Mouse (Mus musculus) embryonic facial prominence, embryonic 10.5 days (tissue): ENCODE measurements around the gene Fam229a. TPM values are rescaled to one million over a fixed set of nuclear protein-coding genes. Genes with fewer than 3 reads are reported as not detected.
"Not testable (repeated sequence)": the region's sequence is repeated elsewhere in the genome, so short reads cannot be mapped to it uniquely, and the experiment has no call there.

Experiments
- DNase-seq: peaks from one replicate; pipeline ENCODE4 v3.0.0-alpha.2; 2017; ENCODE audit warnings: low spot score
- H3K27ac ChIP-seq: fragments of 300-500 bp; sonication (generic); replicated peaks from 2 replicates; pipeline ENCODE4 v1.5.1; 2016; ENCODE audit warnings: mild to moderate bottlenecking
- H3K27me3 ChIP-seq: fragments of 300-500 bp; sonication (generic); replicated peaks from 2 replicates; pipeline ENCODE4 v1.6.1; 2016; ENCODE audit warnings: low read depth, mild to moderate bottlenecking; ENCODE audit not compliant: poor library complexity, severe bottlenecking
- H3K36me3 ChIP-seq: fragments of 300-500 bp; sonication (generic); replicated peaks from 2 replicates; pipeline ENCODE4 v1.6.1; 2016; ENCODE audit warnings: mild to moderate bottlenecking, moderate library complexity
- H3K4me1 ChIP-seq: fragments of 300-500 bp; sonication (generic); 2 replicates; pipeline ENCODE4 v1.6.1; 2016
- H3K4me3 ChIP-seq: fragments of 300-500 bp; sonication (generic); 2 replicates; pipeline ENCODE4 v1.5.1; 2016; ENCODE audit warnings: mild to moderate bottlenecking, moderate library complexity
- H3K9me3 ChIP-seq: fragments of 300-500 bp; sonication (generic); 2 replicates; pipeline ENCODE4 v1.6.1; 2016; ENCODE audit warnings: mild to moderate bottlenecking
- WGBS: fragments of 180-500 bp; shearing (Covaris S2); methylation state at CpG from one replicate; pipeline ENCODE4 v1.1.7; 2016; 5-methylcytosine and 5-hydroxymethylcytosine counted together
- polyA plus RNA-seq: library from polyadenylated mRNA; unstranded; fragments of >200 nt; fragmentation: Nextera tagmentation; extraction: Ambion mirVana; gene quantifications from 2 replicates; pipeline ENCODE4 v1.2.1, GENCODE M21; 2016

Gene Fam229a
- polyA plus RNA-seq: not detected in 2 replicates

DNA sequence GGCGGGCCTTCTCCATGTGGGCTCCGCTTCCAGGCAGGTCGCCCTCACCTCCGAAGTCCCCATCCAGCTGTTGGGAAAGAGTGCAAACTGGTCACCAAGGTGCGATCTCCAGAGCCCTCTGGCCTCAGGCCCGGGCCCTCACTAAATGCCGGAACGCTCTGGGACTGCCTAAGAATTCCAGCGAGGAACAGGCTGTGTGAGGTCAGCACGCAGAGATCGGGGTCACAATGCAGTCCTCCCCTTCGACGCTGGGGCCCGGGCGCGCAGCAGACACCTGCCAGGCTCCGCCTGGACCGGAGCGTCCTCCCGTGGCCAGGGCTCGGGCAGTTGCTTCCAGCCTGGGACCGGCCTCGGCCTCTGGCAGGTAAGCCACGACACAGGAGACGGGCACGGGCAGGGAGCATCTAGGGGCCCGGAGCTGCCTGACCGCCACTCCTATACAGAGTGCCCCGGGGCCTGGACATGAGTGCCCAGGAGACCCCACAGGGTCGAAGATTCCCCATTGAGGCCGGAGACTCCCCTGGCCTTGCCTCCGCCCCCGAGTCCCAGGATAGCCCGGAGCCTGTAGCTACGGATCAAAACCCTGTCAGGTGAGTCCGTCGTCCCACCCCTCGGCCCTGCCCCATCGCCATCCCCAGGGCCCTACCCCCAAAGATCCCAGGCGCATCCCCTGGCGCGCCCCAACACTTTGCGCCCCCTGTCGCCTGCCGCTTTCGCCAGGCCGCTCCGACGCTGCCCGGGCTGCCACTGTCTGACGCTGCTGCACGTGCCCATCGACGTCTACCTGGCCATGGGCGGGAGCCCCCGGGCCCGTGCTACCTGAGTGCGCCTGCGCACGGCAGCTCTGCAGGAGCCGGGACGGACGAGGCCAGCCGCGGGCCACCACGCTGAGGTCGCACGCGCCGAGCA lies at the start of gene Fam229a, which contains the start of gene Tssk3:
Gene Fam229a, plus strand, starts transcription at position 219 of the 909 bp plus-strand sequence.
Gene Tssk3, minus strand, starts transcription at position 51 of the 909 bp plus-strand sequence.
- H3K27ac ChIP-seq: 0 out of 2 replicates have a peak within 1 kb of the TSS, but pooled peaks have one; percentile 11
- H3K36me3 ChIP-seq: peaks cover 35% of the 10 kb centered on the region
- H3K27me3 ChIP-seq: peaks cover 41% of the 10 kb centered on the region
- WGBS: 3% methylated on average over 70 of the region's 70 CpGs
- H3K9me3 ChIP-seq: no peaks in the 10 kb centered on the region
- DNase-seq: peak; percentile 67
- H3K4me1 ChIP-seq: peaks cover 28% of the 10 kb centered on the region
- H3K4me3 ChIP-seq: peak within 1 kb of the TSS; percentile 51

- no peaks in the 10 kb centered on the region for H3K36me3 ChIP-seq
- 81% methylated on average over 8 of the region's 8 CpGs for WGBS
- no peak overlapping the region for H3K27ac ChIP-seq
- no peaks in the 10 kb centered on the region for H3K9me3 ChIP-seq
- peaks cover 9% of the 10 kb centered on the region for H3K27me3 ChIP-seq
- no peak overlapping the region for H3K4me3 ChIP-seq
- no peak for DNase-seq
- peaks cover 5% of the 10 kb centered on the region; the same call in 1 of the 2 replicates for H3K4me1 ChIP-seq
These were observed 43.6 kb upstream of the Fam229a start for GRCm38 (mm10) chr4:129447360-129447759.

DNA sequence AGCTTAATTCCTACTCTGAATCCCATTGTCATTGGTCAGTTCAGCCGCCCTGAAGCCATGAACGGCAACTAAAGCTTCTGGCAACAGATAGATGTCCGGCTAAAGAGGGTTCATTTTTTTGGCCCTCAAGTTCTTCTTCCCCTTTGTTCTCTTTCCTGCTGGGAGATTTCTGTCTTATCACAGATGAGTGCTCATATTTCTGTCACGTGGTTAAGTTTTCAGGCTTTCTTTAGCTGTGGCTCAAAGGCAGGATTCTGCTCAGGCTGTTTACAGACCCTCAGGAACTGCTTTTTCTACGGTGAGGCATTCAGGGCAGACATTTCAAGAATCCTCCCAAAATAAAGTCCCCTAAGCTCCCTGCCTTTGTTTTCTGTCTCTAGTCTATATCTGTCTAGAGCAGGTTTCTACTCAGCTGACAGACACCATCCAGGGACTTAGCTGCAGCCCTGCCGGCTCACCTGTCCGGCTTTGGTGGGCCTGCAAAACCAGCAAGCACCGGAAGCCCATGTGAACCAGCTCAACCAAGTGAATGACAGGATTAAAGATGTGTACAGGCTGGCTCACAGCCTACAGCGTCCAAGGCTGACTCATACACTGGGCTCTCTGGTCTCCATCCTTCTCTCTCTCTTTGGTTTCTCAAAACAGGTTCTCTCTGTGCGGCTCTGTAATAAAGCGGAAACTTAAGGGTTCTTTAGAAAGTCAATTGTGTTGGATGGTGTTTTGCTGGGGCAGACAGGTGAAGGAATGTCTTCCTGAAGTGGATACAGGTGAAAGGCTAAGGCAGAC lies 43.0 kb upstream of the Fam229a start:
- no peaks in the 10 kb centered on the region for H3K36me3 ChIP-seq
- H3K27me3 ChIP-seq: peaks cover 3% of the 10 kb centered on the region
- H3K27ac ChIP-seq: no peak overlapping the region
- WGBS: 81% methylated on average over 11 of the region's 11 CpGs
- H3K4me1 ChIP-seq: peaks cover 5% of the 10 kb centered on the region; the same call in 1 of the 2 replicates
- no peaks in the 10 kb centered on the region for H3K9me3 ChIP-seq
- DNase-seq: no peak
- H3K4me3 ChIP-seq: no peak overlapping the region

DNA sequence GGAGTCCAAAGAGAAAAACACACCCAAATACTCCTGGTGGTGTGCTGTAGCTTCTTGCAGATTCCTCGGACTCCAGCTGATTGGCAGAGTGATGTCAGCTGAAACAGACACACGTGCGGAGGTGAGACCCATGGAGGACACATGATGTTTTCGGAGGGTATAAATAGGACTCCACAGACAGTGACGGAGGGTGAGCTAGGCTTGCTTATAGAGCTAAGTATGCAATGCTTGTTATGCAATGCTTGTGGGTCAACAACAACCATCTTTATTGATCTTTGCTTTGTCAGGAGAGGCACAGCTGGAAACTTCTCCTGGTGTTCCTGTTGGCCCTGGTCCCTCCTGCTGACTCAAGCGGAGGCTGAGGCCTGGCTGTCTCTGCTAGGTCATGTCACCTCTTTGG lies 42.3 kb upstream of the Fam229a start:
- 89% methylated on average over 6 of the region's 6 CpGs for WGBS
- Histone ChIP-seq H3K27me3 (no peaks in the 10 kb centered on the region), H3K27ac (no peak overlapping the region), H3K4me1 (peaks cover 5% of the 10 kb centered on the region; the same call in 1 of the 2 replicates), H3K4me3 (no peak overlapping the region), H3K9me3 (no peaks in the 10 kb centered on the region), H3K36me3 (no peaks in the 10 kb centered on the region)
- no peak for DNase-seq

- H3K4me3 ChIP-seq: no peak overlapping the region
- 80% methylated on average over 2 of the region's 2 CpGs for WGBS
- no peak overlapping the region for H3K27ac ChIP-seq
- H3K27me3 ChIP-seq: no peaks in the 10 kb centered on the region
- H3K36me3 ChIP-seq: no peaks in the 10 kb centered on the region
- no peak for DNase-seq
- H3K9me3 ChIP-seq: no peaks in the 10 kb centered on the region
- H3K4me1 ChIP-seq: no peaks in the 10 kb centered on the region
These were observed 40.1 kb upstream of the Fam229a start for GRCm38 (mm10) chr4:129450851-129451250.

- 85% methylated on average over 15 of the region's 15 CpGs for WGBS
- Histone ChIP-seq H3K9me3 (no peaks in the 10 kb centered on the region), H3K4me1 (no peaks in the 10 kb centered on the region), H3K27me3 (no peaks in the 10 kb centered on the region), H3K27ac (no peak overlapping the region), H3K36me3 (no peaks in the 10 kb centered on the region), H3K4me3 (no peak overlapping the region)
- no peak for DNase-seq
These were observed 39.4 kb upstream of the Fam229a start for GRCm38 (mm10) chr4:129451471-129452169.

GRCm38 (mm10) chr4:129455265-129455664 lies 35.7 kb upstream of the Fam229a start:
- WGBS: 7% methylated on average over 5 of the region's 5 CpGs
- Histone ChIP-seq H3K27me3 (no peaks in the 10 kb centered on the region), H3K4me1 (no peaks in the 10 kb centered on the region), H3K27ac (no peak overlapping the region), H3K4me3 (no peak overlapping the region), H3K9me3 (no peaks in the 10 kb centered on the region), H3K36me3 (no peaks in the 10 kb centered on the region)
- peak; percentile 58 for DNase-seq

GRCm38 (mm10) chr4:129456126-129456525 lies 34.9 kb upstream of the Fam229a start:
- H3K4me1 ChIP-seq: peaks cover 3% of the 10 kb centered on the region
- H3K4me3 ChIP-seq: no peak overlapping the region
- H3K9me3 ChIP-seq: no peaks in the 10 kb centered on the region
- H3K27me3 ChIP-seq: no peaks in the 10 kb centered on the region
- 60% methylated on average over 5 of the region's 5 CpGs for WGBS
- H3K27ac ChIP-seq: no peak overlapping the region
- no peak for DNase-seq
- H3K36me3 ChIP-seq: no peaks in the 10 kb centered on the region

DNA sequence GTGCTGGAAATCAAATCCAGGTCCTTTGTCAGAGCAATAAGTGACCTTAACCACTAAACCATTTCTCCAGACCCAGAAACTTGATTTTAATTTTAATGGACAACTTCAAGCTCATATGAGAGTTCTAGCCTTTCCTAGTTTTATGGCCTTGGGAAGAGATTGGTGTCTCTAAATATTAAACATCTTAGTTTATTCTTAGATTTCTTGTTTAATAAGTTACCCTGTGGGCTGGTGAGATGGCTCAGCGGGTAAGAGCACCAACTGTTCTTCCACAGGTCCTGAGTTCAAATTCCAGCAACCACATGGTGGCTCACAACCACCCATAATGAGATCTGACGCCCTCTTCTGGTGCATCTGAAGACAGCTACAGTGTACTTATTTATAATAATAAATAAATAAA lies 33.7 kb upstream of the Fam229a start:
- not testable (repeated sequence) for H3K36me3 ChIP-seq, H3K4me3 ChIP-seq, DNase-seq, H3K4me1 ChIP-seq, H3K27me3 ChIP-seq, H3K27ac ChIP-seq, H3K9me3 ChIP-seq
- 73% methylated on average over 2 of the region's 2 CpGs for WGBS

DNA sequence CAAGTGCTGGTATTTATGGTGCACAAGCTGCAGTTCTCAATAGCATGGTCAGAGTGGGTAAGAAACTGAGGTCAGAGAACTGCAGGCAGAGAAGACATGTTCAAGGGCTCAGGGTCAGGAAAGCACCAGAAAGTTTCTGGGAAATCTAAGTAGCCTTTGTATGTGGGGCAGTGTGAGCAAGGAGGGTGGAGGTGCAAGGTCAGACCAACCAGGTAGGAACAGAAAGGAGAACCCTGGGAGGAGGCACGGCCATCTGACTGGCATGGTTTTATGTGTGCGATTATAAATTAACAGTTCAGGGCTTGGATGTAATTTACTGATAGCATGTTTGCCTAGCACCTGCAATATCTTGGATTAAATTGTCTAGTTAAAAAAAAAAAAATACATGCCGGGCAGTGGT lies 31.3 kb upstream of the Fam229a start:
- DNase-seq: no peak
- WGBS: 93% methylated on average over 3 of the region's 3 CpGs
- H3K27me3 ChIP-seq: no peaks in the 10 kb centered on the region
- peaks cover 15% of the 10 kb centered on the region for H3K4me1 ChIP-seq
- no peaks in the 10 kb centered on the region for H3K9me3 ChIP-seq
- H3K27ac ChIP-seq: no peak overlapping the region
- no peak overlapping the region for H3K4me3 ChIP-seq
- H3K36me3 ChIP-seq: peaks cover 6% of the 10 kb centered on the region; the same call in 1 of the 2 replicates

DNA sequence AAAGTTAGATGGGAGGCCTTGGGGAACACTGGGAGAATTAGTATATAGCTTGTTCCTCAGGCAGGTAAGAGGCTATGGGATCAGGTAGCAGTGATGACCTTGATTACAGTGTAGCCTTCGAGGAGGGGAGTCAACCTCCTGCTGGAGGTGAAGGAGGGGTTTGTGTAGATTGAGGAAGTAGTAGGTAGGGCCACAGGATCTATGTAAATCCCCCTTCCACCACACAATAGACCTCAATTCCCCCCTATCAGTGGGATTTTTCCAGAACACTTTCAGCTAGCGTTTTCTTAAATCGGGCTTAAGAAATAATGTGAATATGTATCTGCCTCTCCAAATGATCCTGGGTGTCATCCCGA lies 30.2 kb upstream of the Fam229a start:
- DNase-seq: no peak
- Histone ChIP-seq H3K4me1 (peaks cover 15% of the 10 kb centered on the region), H3K36me3 (peaks cover 15% of the 10 kb centered on the region), H3K9me3 (no peaks in the 10 kb centered on the region), H3K4me3 (peak overlapping the region; percentile 91), H3K27me3 (no peaks in the 10 kb centered on the region), H3K27ac (peak overlapping the region; percentile 86)
- 0% methylated on average over 4 of the region's 4 CpGs for WGBS
